In the genomic region with DNA sequence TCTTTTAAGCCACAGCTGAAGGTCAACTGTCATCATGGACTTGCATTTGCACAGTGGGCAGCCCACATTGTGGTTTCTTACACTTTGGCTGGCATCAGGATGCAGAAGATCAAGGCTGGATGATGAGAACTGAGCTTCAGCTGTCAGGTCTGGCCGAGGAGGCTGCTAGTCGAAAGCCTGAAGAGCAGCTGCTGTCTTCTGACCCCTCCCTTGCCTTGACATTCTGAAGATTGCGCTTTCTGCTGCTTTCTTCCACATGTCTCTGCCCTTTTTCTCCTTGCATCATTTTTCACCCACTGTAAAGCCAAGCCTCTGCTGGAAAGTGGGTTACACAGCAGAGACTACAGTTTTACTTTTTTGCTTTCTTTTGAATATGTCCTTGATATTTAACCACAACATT, we compare ENCODE assay signal across 16 mouse cellular contexts. TPM values are rescaled to one million over a fixed set of nuclear protein-coding genes. Genes with fewer than 3 reads are reported as not detected.
"Had no signal": no experiment of that assay in that cellular context is flagged by ENCODE, and none has a peak within 500 bp of the region (broad histone marks: within the 10 kb centered on the region; RNA-seq: fewer than 3 reads in every experiment).

No protein-coding gene starts in this region.

- ATAC-seq: midbrain, embryonic 16.5 days had no signal

- H3K4me3 ChIP-seq: limb, embryonic 13.5 days; midbrain, embryonic 12.5 days had no signal

- H3K27me3 ChIP-seq: limb, embryonic 13.5 days; midbrain, embryonic 12.5 days had no signal

- H3K4me1 ChIP-seq: limb, embryonic 13.5 days; midbrain, embryonic 12.5 days had no signal

- H3K27ac ChIP-seq: kidney, postnatal 0 days; limb, embryonic 13.5 days; liver, embryonic 14.5 days; midbrain, embryonic 12.5 days had no signal

- DNase-seq: kidney, adult 18-20 months; kidney, postnatal 36 days; layer of hippocampus, adult 9-11 months; layer of hippocampus, postnatal 36 days; left cerebral cortex, postnatal 4 days; lung, adult 18-20 months; right cerebral cortex, postnatal 4 days; spleen, adult 18-20 months; thymus, adult 18-20 months; thymus, postnatal 14 days had no signal

- H3K9me3 ChIP-seq: limb, embryonic 13.5 days; midbrain, embryonic 12.5 days had no signal

- H3K36me3 ChIP-seq: limb, embryonic 13.5 days; midbrain, embryonic 12.5 days had no signal

- H3K9ac ChIP-seq: limb, embryonic 13.5 days; liver, embryonic 14.5 days; midbrain, embryonic 12.5 days had no signal

- H3K4me2 ChIP-seq: limb, embryonic 13.5 days; midbrain, embryonic 12.5 days had no signal

RNA-seq across cellular contexts. Expression of a gene that starts 59.5 kb away (rescaled TPM):
- total RNA-seq: megakaryocyte-erythroid progenitor cell, adult 5-6 weeks had no signal
